Mouse (Mus musculus) CD4-positive naive resting alpha-beta T cell, adult 57 days (primary cell): ENCODE results near the gene Wdr62. TPM values are rescaled to one million over a fixed set of nuclear protein-coding genes. Genes with fewer than 3 reads are reported as not detected.

Experiments
- total RNA-seq: library from RNA; stranded (reverse); gene quantifications from one replicate; pipeline ENCODE4 v1.2.4, GENCODE M21; 2023

Wdr62 gene
- 6.8 TPM for total RNA-seq

GRCm38 (mm10) chr7:30279951-30280669, at the start of gene Wdr62, which contains the start of gene Thap8:
Gene Wdr62, minus strand, starts transcription at chr7:30280419.
Gene Thap8, plus strand, starts transcription at chr7:30280094.

DNA sequence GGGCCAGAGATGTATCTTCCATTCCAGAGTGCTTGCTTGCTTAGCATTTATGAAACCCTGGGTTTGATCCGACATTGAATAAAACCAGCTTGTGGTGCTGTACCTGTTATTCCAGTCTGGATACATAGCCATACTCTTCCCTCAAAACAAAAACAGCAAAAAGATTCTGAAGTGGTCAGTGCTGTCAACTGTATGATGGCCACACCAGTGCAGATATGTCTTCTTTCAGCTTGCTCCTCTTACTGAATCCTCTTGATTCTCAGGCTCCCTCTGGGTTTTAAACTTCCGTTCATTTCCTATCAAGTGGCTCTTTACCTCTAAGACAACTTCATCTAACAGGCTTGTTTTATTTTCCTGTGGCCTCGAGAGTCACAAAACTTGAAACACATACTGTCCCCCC, 43.6 kb upstream of the Wdr62 start, which contains the start of gene Sdhaf1:
Sdhaf1 (minus strand) TSS at position 101 of the 400 bp plus-strand sequence.

GRCm38 (mm10) chr7:30321539-30322284, 41.5 kb upstream of the Wdr62 start, which contains the start of gene E130208F15Rik:
Gene E130208F15Rik, plus strand, starts transcription at chr7:30321740.

DNA sequence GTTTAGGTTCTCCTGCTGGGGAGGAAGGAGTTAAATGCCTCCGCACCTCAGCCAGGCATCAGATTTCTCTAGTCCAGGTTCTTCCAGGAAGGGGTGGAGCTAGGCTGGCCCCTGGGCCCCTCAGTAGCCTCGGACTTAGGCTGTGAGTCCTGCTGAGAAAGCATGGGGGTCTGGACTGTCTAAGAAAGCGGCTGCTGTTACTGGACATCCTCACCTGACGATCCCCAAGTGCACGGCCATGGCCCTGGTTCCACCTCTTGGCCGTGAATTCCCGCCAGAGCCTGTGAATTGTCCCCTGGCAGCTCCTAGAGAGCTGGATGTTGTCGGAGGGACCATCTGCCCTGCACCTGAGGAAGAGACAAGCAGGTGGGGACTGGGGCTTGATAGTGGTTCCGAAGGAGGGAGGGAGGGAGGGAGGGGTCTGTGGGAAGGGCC, 34.5 kb upstream of the Wdr62 start, which contains the start of gene Syne4:
Syne4 (plus strand) TSS at position 87 of the 435 bp plus-strand sequence.

DNA sequence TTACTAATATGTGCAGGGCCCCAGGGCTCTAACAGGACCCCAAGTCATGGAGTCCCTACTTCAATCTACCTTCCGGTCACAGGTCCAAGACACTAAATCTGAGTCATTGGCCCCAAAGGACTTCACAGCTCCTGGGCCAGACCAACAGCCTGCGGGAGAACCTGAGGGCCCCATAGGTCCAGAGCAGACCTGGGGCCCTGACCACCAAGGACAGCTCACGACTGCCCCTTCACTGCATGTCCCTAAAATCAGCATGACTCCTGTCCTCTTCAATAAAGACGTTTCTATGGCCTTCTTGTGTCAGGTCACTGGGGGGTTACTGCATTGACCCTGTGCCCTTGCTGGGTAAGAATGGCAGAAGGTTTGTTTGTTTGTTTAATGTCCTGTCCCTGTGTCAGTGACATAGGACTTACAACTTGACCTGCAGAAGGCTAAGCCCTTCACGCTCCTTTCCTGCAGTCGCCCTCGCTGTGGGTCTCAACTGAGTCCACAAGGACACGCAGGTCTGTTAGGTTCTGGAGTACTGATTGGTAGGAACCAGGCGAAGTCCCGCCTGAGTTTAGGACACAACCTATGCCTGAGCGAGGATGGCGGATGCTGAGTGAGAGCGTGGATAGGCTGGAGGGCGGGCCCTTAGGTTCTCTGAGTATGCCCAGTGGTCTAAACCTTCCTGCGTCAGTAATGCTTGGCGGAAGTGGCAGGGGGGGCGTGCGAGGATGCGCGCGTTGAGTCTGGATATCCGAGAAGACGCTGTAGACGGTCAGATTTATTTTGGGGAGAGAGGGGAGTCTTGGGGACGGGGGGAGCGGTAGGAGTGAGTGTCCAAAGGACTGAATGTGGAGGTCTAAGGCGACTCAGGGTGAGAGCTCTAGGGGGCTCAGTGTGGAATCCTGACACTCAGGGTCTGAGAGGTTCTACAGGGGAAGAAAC, 28.1 kb upstream of the Wdr62 start, which contains the start of gene Alkbh6:
Alkbh6 (plus strand) TSS at position 642 of the 930 bp plus-strand sequence.

DNA sequence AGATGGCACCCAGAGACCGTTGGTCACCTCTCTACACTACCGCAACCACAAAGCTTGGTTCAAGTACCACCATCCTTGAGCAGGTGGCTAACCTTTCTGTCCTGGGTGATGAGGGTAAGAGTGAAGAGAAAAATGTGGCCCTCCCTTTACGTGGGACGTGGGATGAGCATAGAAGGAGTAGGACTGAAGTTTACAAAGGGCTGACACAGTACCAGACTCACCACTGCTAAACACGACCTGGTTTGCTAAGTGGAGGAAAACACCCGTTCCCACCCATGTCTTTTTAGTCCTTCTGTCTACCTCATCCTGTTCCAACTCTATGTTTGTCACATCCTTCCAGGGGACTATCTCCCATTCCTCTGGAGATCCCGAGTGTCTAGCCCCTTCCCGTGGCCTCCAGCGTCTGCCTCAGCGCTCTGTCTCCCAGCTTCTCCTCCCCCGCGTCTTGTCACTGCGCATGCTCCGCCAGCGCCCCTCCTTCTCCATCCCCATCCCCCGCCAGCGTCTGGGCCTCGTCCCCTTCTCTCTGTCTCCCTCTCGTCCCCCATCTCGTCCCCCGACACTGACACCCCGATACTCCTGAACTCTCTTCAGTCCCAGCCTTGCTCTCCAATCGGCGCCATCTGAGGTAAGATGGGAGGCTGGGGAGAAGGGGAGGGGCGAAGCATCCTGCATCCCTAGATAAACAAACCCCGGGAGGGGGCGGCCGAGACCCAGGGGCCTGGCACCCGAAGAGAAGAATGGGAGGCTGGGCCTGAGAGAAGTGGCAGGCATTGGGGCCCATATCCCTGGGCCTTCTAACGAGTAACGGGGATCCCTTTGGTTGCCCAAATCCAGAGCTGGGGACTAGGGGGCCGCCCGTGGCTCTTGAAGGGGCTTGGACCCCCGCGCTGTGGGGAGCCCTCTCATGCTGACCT, 11.3 kb upstream of the Wdr62 start, which contains the start of gene Clip3:
Clip3 (plus strand) TSS at position 514 of the 917 bp plus-strand sequence.

GRCm38 (mm10) chr7:30235625-30236024, 44.6 kb downstream of the Wdr62 start, which contains the start of gene Ovol3:
Gene Ovol3, minus strand, starts transcription at chr7:30235725.

GRCm38 (mm10) chr7:30231669-30232454, 48.4 kb downstream of the Wdr62 start, which contains the start of the genes Polr2i and Tbcb:
Gene Polr2i, plus strand, starts transcription at chr7:30231948.
Gene Tbcb, minus strand, starts transcription at chr7:30232272.

DNA sequence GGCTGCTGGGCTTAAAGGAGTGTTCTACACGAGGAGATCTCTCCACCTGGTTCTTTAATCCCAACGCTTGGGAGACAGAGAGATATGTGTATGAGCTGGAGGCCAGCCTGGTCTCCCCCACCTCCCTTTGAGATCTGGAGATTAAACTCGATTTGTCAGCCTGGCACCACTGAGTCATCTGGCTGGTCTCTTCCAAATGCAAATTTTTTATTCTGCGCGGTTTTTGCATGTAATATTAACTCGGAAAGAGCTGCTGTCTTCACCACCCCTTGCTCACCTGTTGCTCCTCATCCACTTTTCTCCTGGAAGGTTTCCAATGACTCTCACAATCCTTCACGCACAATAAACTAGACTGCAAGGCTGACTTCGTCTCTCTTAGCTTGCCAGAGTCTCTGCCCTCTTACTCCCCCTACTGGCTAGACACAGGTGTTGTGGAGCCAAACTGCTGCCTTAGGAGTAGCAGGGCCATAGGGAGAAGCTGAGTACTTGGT, 81.7 kb downstream of the Wdr62 start, which contains the start of gene Capns1:
Capns1 (minus strand) TSS at position 331 of the 491 bp plus-strand sequence.

Other genes starting within 250 kb of the Wdr62 start
- gene Zfp14, start 229.0 kb downstream of the Wdr62 start, total RNA-seq: 7.3 TPM
- gene Zfp82, start 207.5 kb downstream of the Wdr62 start, total RNA-seq: 3.9 TPM
- gene Gm26920, start 190.0 kb downstream of the Wdr62 start, total RNA-seq: 3.0 TPM
- gene Zfp566, start 189.9 kb downstream of the Wdr62 start, total RNA-seq: 7.2 TPM
- 38.4 TPM for gene Zfp260, start 185.6 kb downstream of the Wdr62 start, total RNA-seq
- gene Zfp382, start 158.5 kb downstream of the Wdr62 start, total RNA-seq: 10.4 TPM
- gene Zfp146, start 110.7 kb downstream of the Wdr62 start, total RNA-seq: 50.5 TPM
- gene Cox7a1, start 96.3 kb downstream of the Wdr62 start, total RNA-seq: not detected
- gene Capns1, start 81.6 kb downstream of the Wdr62 start, total RNA-seq: 145 TPM
- 25.1 TPM for gene Polr2i, start 48.5 kb downstream of the Wdr62 start, total RNA-seq
- gene Tbcb, start 48.1 kb downstream of the Wdr62 start, total RNA-seq: 15.5 TPM
- not detected for gene Ovol3, start 44.7 kb downstream of the Wdr62 start, total RNA-seq
- 1.6 TPM for gene Thap8, start 325 bp downstream of the Wdr62 start, total RNA-seq
- 0.38 TPM for gene Clip3, start 11.3 kb upstream of the Wdr62 start, total RNA-seq
- 54.2 TPM for gene Alkbh6, start 28.3 kb upstream of the Wdr62 start, total RNA-seq
- 5.9 TPM for gene Syne4, start 34.4 kb upstream of the Wdr62 start, total RNA-seq
- 9.7 TPM for gene E130208F15Rik, start 41.3 kb upstream of the Wdr62 start, total RNA-seq
- 14.8 TPM for gene Sdhaf1, start 43.5 kb upstream of the Wdr62 start, total RNA-seq
- not detected for gene Lrfn3, start 82.4 kb upstream of the Wdr62 start, total RNA-seq
- gene Tyrobp, start 133.3 kb upstream of the Wdr62 start, total RNA-seq: 23.3 TPM
- gene Hcst, start 139.4 kb upstream of the Wdr62 start, total RNA-seq: 153 TPM
- 70.8 TPM for gene Nfkbid, start 141.3 kb upstream of the Wdr62 start, total RNA-seq
- 2.9 TPM for gene Aplp1, start 165.1 kb upstream of the Wdr62 start, total RNA-seq
- gene Kirrel2, start 177.3 kb upstream of the Wdr62 start, total RNA-seq: not detected
- gene Nphs1, start 177.9 kb upstream of the Wdr62 start, total RNA-seq: not detected
- not detected for gene Prodh2, start 213.2 kb upstream of the Wdr62 start, total RNA-seq